Comparison of ENCODE assay signal across 8 mouse cellular contexts in the genomic region with DNA sequence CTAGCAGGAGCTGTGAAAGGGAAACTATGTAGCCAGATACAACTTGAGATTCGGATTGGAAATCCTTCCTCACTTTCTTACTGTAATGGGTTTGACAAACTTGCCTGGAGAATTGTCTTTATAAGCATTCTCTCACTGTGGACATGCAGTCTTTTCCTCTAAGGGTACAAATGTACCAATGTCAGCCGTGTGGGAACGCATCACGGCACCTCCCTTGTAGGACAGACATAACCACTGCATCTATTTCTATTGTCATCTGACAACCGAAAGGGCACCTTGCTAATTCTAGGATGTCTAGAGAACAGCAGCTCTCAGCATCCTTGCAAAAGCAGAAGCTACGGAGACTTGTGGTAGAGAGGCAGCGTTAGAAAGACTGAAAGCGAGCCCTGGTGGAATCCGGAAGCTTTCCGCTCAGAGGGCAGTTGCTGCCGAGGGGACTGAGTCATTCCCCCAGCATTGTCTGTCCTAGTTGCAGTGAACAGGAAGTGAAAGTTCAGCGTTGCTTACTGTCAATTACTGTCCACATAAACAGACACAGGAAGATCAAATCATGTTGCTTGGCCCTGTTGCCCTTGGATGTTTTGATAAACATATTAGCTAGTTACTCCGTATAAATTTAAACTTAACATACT.
DNase-seq lines count a peak whose midpoint lies in the region; ATAC-seq lines count a peak whose summit lies in the region.

No protein-coding gene starts in this region.

- no peaks in the 10 kb centered on the region for H3K36me3 ChIP-seq in embryonic facial prominence, embryonic 13.5 days
- no peaks in the 10 kb centered on the region for H3K36me3 ChIP-seq in heart, embryonic 16.5 days (ENCODE audit: control insufficient read depth, insufficient read depth)
- H3K36me3 ChIP-seq in forebrain, embryonic 14.5 days (ENCODE audit: control insufficient read depth, insufficient read depth, low read length) = no peaks in the 10 kb centered on the region

- no peak overlapping the region for H3K27ac ChIP-seq in embryonic facial prominence, embryonic 13.5 days
- H3K27ac ChIP-seq in heart, embryonic 16.5 days (ENCODE audit: low read length) = peak overlapping the region; percentile 66
- H3K27ac ChIP-seq in forebrain, embryonic 14.5 days (ENCODE audit: low read depth, low read length) = no peak overlapping the region

- peak; percentile 7 for DNase-seq in right cerebral cortex, adult 2 months (ENCODE audit: low spot score in 2 of 2)
- no peak for DNase-seq in right cerebral cortex, postnatal 4 days
- peak; percentile 58 to 71 for DNase-seq in kidney, postnatal 4 days
- DNase-seq in lung, postnatal 25 days (ENCODE audit: low spot score) = peak; percentile 81
- peak; percentile 11 to 15 for DNase-seq in spleen, adult 18-20 months
- DNase-seq in forebrain, embryonic 14.5 days (ENCODE audit: low spot score) = no peak

- H3K4me2 ChIP-seq in embryonic facial prominence, embryonic 13.5 days = peak overlapping the region; percentile 40
- peak overlapping the region; percentile 55 for H3K4me2 ChIP-seq in heart, embryonic 16.5 days (ENCODE audit: low read depth, low read length)
- no peak overlapping the region for H3K4me2 ChIP-seq in forebrain, embryonic 14.5 days (ENCODE audit: low read length)

- H3K9ac ChIP-seq in embryonic facial prominence, embryonic 13.5 days = no peak overlapping the region
- H3K9ac ChIP-seq in heart, embryonic 16.5 days (ENCODE audit: low read length) = peak overlapping the region; percentile 47
- H3K9ac ChIP-seq in forebrain, embryonic 14.5 days (ENCODE audit: low read length) = no peak overlapping the region

- ATAC-seq in embryonic facial prominence, embryonic 13.5 days (ENCODE audit: insufficient number of reproducible peaks, insufficient read depth, low FRiP score, low TSS enrichment, low read depth) = no peak
- peak; percentile 85 for ATAC-seq in heart, embryonic 16.5 days (replicated peaks; ENCODE audit: extremely low read depth, insufficient read depth, low FRiP score)
- no peak for ATAC-seq in forebrain, embryonic 14.5 days

- peaks cover 11% of the 10 kb centered on the region for H3K4me1 ChIP-seq in embryonic facial prominence, embryonic 13.5 days
- H3K4me1 ChIP-seq in heart, embryonic 16.5 days (ENCODE audit: control insufficient read depth, insufficient read depth, low read length) = peaks cover 7% of the 10 kb centered on the region; the same call in 1 of the 2 replicates
- no peaks in the 10 kb centered on the region for H3K4me1 ChIP-seq in forebrain, embryonic 14.5 days (ENCODE audit: control insufficient read depth, insufficient read depth, low read length)

- H3K9me3 ChIP-seq in embryonic facial prominence, embryonic 13.5 days = no peaks in the 10 kb centered on the region
- no peaks in the 10 kb centered on the region for H3K9me3 ChIP-seq in heart, embryonic 16.5 days (replicated peaks; ENCODE audit: control insufficient read depth, low read length)
- no peaks in the 10 kb centered on the region for H3K9me3 ChIP-seq in forebrain, embryonic 14.5 days (replicated peaks; ENCODE audit: control insufficient read depth, low read length)

- H3K4me3 ChIP-seq in embryonic facial prominence, embryonic 13.5 days = 0 out of 2 replicates have a peak overlapping the region, but pooled peaks have one; percentile 4
- H3K4me3 ChIP-seq in heart, embryonic 16.5 days (ENCODE audit: low read length) = peak overlapping the region; percentile 35
- H3K4me3 ChIP-seq in forebrain, embryonic 14.5 days (ENCODE audit: low read depth, low read length) = no peak overlapping the region

- WGBS in embryonic facial prominence, embryonic 13.5 days = 39% methylated on average over 13 of the region's 13 CpGs
- 36% methylated on average over 13 of the region's 13 CpGs for WGBS in heart, embryonic 16.5 days
- 81% methylated on average over 13 of the region's 13 CpGs for WGBS in forebrain, embryonic 14.5 days

- no peaks in the 10 kb centered on the region for H3K27me3 ChIP-seq in embryonic facial prominence, embryonic 13.5 days
- no peaks in the 10 kb centered on the region for H3K27me3 ChIP-seq in heart, embryonic 16.5 days (ENCODE audit: control insufficient read depth, insufficient read depth, low read length)
- no peaks in the 10 kb centered on the region for H3K27me3 ChIP-seq in forebrain, embryonic 14.5 days (replicated peaks; ENCODE audit: control insufficient read depth, insufficient read depth, low read length)

Comparison
In these comparisons a context has a peak if more than half of its experiments do, and no peak if none do; other contexts are left out.
1. DNase-seq: peak in right cerebral cortex, adult 2 months (2 of 2), kidney, postnatal 4 days (2 of 2), lung, postnatal 25 days (single experiment) and spleen, adult 18-20 months (2 of 2); none in right cerebral cortex, postnatal 4 days (single experiment) and forebrain, embryonic 14.5 days (single experiment).